Mouse (Mus musculus) Patski (cell line): ENCODE measurements around the gene Smg9. TPM values are rescaled to one million over a fixed set of nuclear protein-coding genes. Genes with fewer than 3 reads are reported as not detected.
A peak's percentile ranks its signal among the peaks of the same experiment; 100 is the strongest.

Experiments
- ATAC-seq: fragments of 100-300 bp; one replicate; pipeline ENCODE4 v1.8.0; 2021
- CTCF ChIA-PET: fragments of 350-600 bp; sonication (Branson Sonifier 250); formaldehyde crosslinking; loops from one replicate; lab custom pipeline; 2022; ENCODE audit warnings: inconsistent platforms; lab: Charles Lee
- POLR2A ChIA-PET: fragments of 350-600 bp; sonication (Branson Sonifier 250); formaldehyde crosslinking; loops from one replicate; lab custom pipeline; 2022; ENCODE audit warnings: antibody characterized with exemption, inconsistent platforms; lab: Charles Lee
- DNase-seq: peaks from one replicate; pipeline ENCODE4 v3.0.0-alpha.2; 2011; ENCODE audit warnings: low read depth, low spot score
- H3K27me3 ChIP-seq: fragments of 371-371 bp; one replicate; pipeline ENCODE4 v1.5.1; 2021
- CTCF ChIP-seq: fragments of 100-300 bp; IDR thresholded peaks from one replicate; pipeline ENCODE4 v1.5.1; 2021
- in situ Hi-C: fragments of 300-500 bp; cut with MboI; formaldehyde crosslinking; loops from 3 replicates; pipeline ENCODE4 v1.11.1; 2018; ENCODE audit warnings: low pct_unique_long_range_greater_than_20kb, mixed read lengths
- polyA plus RNA-seq: library from polyadenylated mRNA; unstranded; gene quantifications from one replicate; pipeline ENCODE4 v1.2.3, GENCODE M21; 2021

The Smg9 gene
- 26.6 TPM for polyA plus RNA-seq

DNA sequence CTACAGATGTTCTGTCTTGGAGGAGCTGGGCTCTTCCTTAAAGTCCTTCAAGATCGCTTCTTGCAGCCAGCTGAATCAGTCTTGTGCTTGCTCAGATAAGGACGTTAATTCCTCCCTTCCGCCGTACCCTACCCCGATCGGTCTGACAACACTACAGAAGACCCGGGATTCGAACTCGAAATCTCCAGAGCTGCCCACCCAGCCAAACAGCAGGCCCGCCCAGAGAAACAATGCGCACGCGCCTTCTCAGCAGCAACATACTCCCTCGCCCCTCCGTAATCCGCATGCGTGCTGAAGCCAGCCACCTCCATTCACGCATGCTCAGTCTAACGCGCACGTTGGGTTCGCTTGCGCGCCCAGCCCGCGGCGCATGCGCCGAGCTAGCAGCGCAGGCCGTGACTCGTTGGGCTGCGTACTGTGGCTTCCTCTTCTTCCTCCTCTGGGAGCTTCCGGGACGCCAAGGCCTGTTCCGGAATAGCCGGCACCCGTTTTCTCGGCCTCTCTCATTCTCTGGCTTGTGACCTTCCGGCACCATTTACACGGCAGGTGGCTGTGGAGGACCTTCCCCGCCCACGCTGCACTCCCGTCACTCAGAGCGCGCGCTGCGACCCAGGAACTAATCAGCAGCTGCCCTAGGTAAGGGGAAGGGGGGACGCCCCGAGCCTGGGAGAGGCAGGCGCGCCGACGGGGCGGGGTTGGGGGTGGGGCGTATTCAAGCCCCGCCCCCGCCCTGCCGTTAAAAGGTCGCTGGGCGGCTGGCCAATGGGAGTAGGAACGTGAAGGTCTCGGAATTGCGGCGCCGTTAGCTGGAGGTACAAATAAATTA lies at the start of gene Smg9:
Gene Smg9, plus strand, starts transcription at position 364 of the 826 bp plus-strand sequence.
- CTCF ChIA-PET, result interaction anchor here (1.0 to 1.5 kb wide), 3 partner anchors 9 to 34 kb away, joined by 3 to 4 read pairs (median 4); no protein-coding TSS in a partner anchor

DNA sequence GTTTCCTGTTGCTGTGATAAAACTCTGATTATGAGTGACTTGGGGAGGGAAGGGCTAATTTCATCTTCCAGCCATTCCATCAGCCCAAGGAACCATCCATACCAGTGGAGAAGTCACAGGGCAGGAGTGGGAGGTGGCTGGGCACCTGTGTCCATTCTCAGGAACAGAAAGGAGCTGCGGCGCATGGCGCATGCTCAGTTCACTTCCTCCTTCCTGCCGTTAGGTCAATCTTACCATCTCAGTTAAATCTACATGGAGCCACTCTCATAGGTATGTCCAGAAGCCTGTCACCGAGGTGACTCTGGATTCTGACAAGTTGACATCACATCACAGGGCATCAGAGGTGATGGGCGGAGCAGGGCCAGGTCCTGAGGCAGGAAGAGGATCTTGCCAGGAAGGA lies 43.8 kb upstream of the Smg9 start:
- no peak for TF ChIP-seq CTCF
- CTCF ChIA-PET, result interaction anchor here (0.7 kb wide), 1 partner anchor 1769 kb away, joined by 3 read pairs; no protein-coding TSS in a partner anchor
- POLR2A ChIA-PET, result no interaction called here

More for the DNA sequence above, at the start of gene Smg9:
- H3K27me3 ChIP-seq, result no peaks in the 10 kb centered on the region
- TF ChIP-seq CTCF, result no peak
- DNase-seq, result peak; percentile 89
- ATAC-seq, result peak; percentile 96
- in situ Hi-C loops, result no loop called here
- POLR2A ChIA-PET, result interaction anchor here (0.6 to 2.4 kb wide), 5 partner anchors 13 to 101 kb away, joined by 3 to 8 read pairs (median 4); no protein-coding TSS in a partner anchor

DNA sequence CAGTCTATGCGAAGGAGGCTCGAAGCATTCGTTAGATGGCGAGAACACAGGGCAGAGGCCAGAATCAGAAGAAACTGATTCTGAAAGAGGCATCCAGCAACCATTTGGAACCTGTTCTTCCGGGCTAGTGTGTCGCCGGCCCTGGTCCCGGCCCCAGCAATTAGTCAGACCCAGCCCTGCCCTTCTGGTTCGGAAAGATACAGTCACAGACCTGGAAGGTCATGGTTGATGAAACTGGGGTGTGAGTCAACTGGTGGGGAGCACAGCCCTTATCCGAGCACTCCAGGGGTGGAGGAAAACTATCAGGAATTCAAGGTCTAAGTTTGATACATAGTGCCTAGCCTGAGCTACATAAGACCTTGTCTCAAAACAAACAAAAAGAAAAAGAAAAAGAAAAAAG lies 43.3 kb upstream of the Smg9 start:
- DNase-seq (no peak), ATAC-seq (no peak)
- ChIA-PET CTCF (no interaction called here), POLR2A (no interaction called here)
- in situ Hi-C loops, result no loop called here
- no peak for TF ChIP-seq CTCF
- peaks cover 28% of the 10 kb centered on the region for H3K27me3 ChIP-seq

More for the DNA sequence above, 43.8 kb upstream of the Smg9 start:
- DNase-seq (no peak), ATAC-seq (no peak)
- peaks cover 28% of the 10 kb centered on the region for H3K27me3 ChIP-seq
- in situ Hi-C loops, result no loop called here

DNA sequence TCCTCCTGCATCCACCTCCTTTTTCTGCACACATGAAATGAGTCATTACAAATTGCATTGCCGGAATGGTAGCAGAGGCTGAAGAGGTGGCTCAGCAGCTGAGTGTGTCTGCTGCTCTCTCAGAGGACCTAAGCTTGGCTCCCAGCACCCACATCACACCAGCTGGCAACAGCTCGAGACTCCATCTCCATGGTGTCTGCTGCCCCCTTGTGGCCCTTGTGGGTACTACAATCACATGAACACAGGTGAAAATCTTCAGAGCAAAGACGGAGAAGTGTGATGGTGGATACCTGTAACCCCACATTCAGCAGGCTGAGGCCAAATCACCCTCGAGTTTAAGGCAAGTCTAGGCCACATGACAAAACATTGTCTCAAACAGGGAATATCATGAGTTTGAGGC lies 41.5 kb upstream of the Smg9 start:
- CTCF ChIA-PET, result interaction anchor here (1.1 kb wide), 1 partner anchor 52 kb away, joined by 4 read pairs; no protein-coding TSS in a partner anchor
- ATAC-seq, result no peak
- in situ Hi-C loops, result no loop called here
- POLR2A ChIA-PET, result no interaction called here
- TF ChIP-seq CTCF, result no peak
- H3K27me3 ChIP-seq, result peaks cover 15% of the 10 kb centered on the region
- no peak for DNase-seq

DNA sequence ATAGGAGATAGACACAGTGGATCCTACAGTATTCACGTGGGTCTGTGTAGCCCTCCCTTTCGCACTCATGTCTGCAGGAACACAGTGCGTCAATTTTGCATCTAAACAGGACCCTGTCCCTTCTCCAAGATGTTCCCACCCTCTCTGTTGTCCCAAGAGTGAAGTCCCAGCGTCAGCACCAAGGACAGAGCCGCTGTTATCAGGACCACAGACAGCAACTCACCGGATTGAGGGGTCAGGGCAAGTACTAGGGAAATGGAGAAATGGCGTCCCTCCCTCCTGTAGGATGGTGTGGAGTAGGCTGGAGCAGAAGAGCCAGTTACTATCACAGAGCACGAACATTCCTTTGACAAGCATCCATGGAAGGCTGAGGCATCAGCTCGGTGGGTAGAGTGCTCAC lies 40.1 kb upstream of the Smg9 start:
- ATAC-seq (no peak), DNase-seq (no peak)
- peaks cover 3% of the 10 kb centered on the region for H3K27me3 ChIP-seq
- POLR2A ChIA-PET, result no interaction called here
- in situ Hi-C loops, result no loop called here
- CTCF ChIA-PET, result no interaction called here
- TF ChIP-seq CTCF, result no peak

DNA sequence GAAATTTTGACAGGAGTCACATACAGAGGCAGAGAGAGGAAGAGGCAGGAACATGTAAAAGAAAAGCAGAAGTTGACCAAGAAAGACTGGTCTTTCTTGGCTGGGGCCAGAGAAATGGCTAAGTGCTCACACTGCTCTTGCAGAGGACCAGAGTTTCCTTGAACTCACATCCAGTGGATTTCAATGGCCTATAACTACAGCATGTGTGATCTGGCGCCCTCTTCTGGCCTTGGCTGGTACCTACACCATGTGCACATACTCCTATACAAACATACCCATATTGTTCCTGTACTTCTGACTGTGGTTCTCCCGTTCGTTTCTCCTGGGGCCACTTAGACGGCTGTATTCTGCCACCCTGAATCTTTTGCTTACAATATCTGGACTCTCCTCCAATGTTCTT lies 38.4 kb upstream of the Smg9 start:
- in situ Hi-C loops, result no loop called here
- TF ChIP-seq CTCF, result peak; percentile 45
- H3K27me3 ChIP-seq, result no peaks in the 10 kb centered on the region
- no peak for ATAC-seq
- POLR2A ChIA-PET, result no interaction called here
- DNase-seq, result no peak
- CTCF ChIA-PET, result interaction anchor here (0.8 to 2.6 kb wide), 2 partner anchors 13 to 25 kb away, joined by 3 to 11 read pairs; no protein-coding TSS in a partner anchor

DNA sequence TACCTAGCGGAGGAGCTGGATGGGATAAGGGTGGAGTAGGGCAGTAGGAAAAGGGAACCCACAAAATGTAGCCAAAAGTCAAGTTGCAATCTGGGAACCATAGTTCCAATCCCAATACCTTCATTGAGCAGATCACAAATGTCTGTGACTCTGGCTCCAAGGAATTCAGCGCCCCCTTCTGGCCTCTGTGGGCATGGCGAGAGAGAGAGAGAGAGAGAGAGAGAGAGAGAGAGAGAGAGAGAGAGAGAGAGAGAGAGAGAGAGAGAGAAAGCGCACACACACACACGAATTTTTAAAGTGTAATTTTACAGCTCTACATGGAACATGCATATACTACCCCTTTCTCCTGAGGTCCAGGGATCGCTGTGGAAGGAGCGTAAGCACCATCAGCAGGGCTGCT lies 36.2 kb upstream of the Smg9 start:
- ChIA-PET POLR2A (interaction anchor here (0.7 kb wide), 1 partner anchor 229 kb away, joined by 8 read pairs; no protein-coding TSS in a partner anchor), CTCF (interaction anchor here (0.7 to 3.5 kb wide), 6 partner anchors 15 to 44 kb away, joined by 3 to 26 read pairs (median 10); no protein-coding TSS in a partner anchor)
- TF ChIP-seq CTCF, result peak; percentile 63
- DNase-seq (no peak), ATAC-seq (no peak)
- H3K27me3 ChIP-seq, result no peaks in the 10 kb centered on the region
- in situ Hi-C loops, result no loop called here

DNA sequence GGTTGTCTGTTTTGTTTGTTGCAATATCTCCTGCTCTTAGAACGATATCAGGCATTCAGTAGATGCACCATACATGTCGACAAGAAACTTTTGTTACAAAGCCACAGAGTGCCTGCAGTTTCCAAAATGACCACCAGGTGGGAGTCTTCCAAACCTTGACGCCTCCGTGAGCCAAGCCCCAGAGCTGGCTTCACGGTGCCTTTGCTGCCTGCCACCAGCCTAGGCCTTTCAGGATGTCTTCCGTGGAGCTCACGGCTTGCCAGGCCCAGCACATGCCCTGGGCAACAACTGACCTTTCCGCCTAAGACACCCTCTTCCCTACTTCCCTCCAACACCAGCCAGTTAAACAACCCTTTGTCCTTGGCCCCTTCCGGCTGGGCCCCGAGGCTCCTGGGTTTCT lies 34.6 kb upstream of the Smg9 start:
- ChIA-PET POLR2A (interaction anchor here (0.7 to 1.6 kb wide), 4 partner anchors 20 to 41 kb away, joined by 3 to 4 read pairs (median 4); partner anchors contain the start of gene Smg9), CTCF (interaction anchor here (0.7 to 3.5 kb wide), 10 partner anchors 12 to 77 kb away, joined by 3 to 26 read pairs (median 4); partner anchors contain the start of gene Smg9)
- in situ Hi-C loops, result loop anchor here (5.0 kb wide), 1 partner anchor 42 kb away; no protein-coding TSS in a partner anchor

DNA sequence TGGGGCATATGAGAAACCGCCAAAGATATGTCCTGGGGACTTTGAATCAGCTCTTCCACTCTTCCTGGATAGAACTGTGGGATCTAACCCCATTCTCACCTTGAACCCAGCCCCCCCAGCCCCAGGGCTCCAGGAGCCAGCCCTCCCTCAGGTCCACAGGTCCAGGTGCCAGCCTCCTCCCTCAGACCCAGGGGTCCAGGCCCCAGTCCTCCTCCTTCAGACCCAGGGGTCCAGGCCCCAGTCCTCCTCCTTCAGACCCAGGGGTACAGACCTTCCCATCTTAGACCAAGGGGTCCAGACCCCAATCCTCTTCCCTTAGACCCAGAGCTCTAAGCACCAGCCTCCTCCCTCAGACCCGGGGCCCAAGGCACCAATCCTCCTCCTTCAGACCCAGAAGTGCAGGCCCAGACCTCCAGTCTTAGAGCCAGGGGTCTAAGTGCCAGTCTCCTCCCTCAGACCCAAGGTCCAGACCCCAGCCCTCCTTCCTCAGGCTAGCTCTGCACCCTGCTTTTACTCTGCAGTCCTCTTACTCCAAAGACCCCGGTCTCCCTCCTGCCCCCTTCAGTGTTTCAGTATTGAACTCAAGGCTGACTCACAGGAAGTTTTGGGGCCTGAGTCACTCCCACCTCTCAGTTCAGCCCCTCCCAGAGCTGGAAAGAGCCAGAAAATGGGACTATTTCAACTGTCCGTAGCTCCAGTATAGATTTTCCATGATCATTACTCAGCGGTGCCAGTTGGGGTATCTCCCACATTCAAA lies 34.0 kb upstream of the Smg9 start:
- no peak for TF ChIP-seq CTCF
- ATAC-seq, result peak; percentile 25
- no peaks in the 10 kb centered on the region for H3K27me3 ChIP-seq
- DNase-seq, result no peak
- ChIA-PET POLR2A (interaction anchor here (0.7 to 1.6 kb wide), 4 partner anchors 19 to 40 kb away, joined by 3 to 4 read pairs (median 4); partner anchors contain the start of gene Smg9), CTCF (interaction anchor here (0.7 to 3.5 kb wide), 12 partner anchors 11 to 107 kb away, joined by 3 to 26 read pairs (median 3); partner anchors contain the start of gene Smg9)
- in situ Hi-C loops, result loop anchor here (5.0 kb wide), 1 partner anchor 42 kb away; no protein-coding TSS in a partner anchor

More for the DNA sequence above, 34.6 kb upstream of the Smg9 start:
- no peaks in the 10 kb centered on the region for H3K27me3 ChIP-seq
- ATAC-seq (peak; percentile 82), DNase-seq (peak; percentile 44)
- peak; percentile 91 for TF ChIP-seq CTCF
